Mouse (Mus musculus): Measurements from ENCODE around the gene Myo5c. TPM values are rescaled to one million over a fixed set of nuclear protein-coding genes. Genes with fewer than 3 reads are reported as not detected.

Myo5c gene
- polyA plus RNA-seq, 1 experiment: 1.2 TPM

- 85% methylated on average over 2 of the region's 2 CpGs for WGBS
- H3K4me3 ChIP-seq (replicated peaks; ENCODE audit: control insufficient read depth, low read depth, low read length): no peak overlapping the region
- TF ChIP-seq POLR2A (IDR thresholded peaks at IDR 0.05; ENCODE audit: borderline replicate concordance, control insufficient read depth, low read depth, low read length): no peak
- H3K4me1 ChIP-seq (ENCODE audit: control insufficient read depth, insufficient read depth, low read length): no peaks in the 10 kb centered on the region; the same call in 1 of the 2 replicates
- no peak overlapping the region for H3K27ac ChIP-seq (ENCODE audit: control insufficient read depth, insufficient read depth, low read depth, low read length, poor library complexity)
These were observed 21.6 kb upstream of the Myo5c start for GRCm38 (mm10) chr9:75210269-75210668.

DNA sequence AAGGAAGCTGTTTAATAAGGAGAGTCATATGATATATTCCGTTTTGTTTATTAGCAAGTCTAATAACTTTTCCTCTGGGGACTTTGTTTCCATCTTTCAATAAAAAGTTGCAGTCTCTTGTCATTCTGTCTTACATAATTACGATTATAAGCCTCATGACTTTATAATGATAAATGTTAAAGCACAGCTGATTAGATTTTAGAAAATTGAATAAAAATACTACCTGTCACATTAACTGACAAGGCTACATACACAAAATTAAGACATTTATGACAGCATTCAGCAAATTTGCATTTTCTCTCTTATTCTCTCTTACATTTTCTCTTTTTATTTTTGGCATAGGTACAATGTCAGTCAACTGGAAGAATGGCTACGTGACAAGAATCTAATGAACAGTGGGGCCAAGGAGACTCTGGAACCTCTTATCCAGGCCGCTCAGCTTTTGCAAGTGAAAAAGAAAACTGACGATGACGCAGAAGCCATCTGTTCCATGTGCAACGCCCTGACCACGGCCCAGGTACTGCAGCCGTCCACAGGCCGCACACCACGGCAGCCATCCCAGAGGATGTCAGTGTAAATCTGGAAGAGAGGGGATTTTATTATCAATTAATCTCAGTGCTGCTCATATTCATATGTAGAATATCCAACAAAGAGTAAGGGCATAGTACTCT is 16.9 kb upstream of the Myo5c start:
- H3K27ac ChIP-seq (ENCODE audit: control insufficient read depth, insufficient read depth, low read depth, low read length, poor library complexity): no peak overlapping the region
- H3K4me3 ChIP-seq (replicated peaks; ENCODE audit: control insufficient read depth, low read depth, low read length): no peak overlapping the region
- no peaks in the 10 kb centered on the region; the same call in 1 of the 2 replicates for H3K4me1 ChIP-seq (ENCODE audit: control insufficient read depth, insufficient read depth, low read length)
- WGBS: 89% methylated on average over 11 of the region's 11 CpGs
- TF ChIP-seq CTCF (IDR thresholded peaks at IDR 0.05; ENCODE audit: control insufficient read depth, insufficient read depth, low read length) (no peak), POLR2A (IDR thresholded peaks at IDR 0.05; ENCODE audit: borderline replicate concordance, control insufficient read depth, low read depth, low read length) (no peak)

GRCm38 (mm10) chr9:75219942-75220341 is 11.9 kb upstream of the Myo5c start:
- no peak overlapping the region for H3K4me3 ChIP-seq (replicated peaks; ENCODE audit: control insufficient read depth, low read depth, low read length)
- 81% methylated on average over 5 of the region's 5 CpGs for WGBS
- TF ChIP-seq CTCF (IDR thresholded peaks at IDR 0.05; ENCODE audit: control insufficient read depth, insufficient read depth, low read length): no peak
- TF ChIP-seq POLR2A (IDR thresholded peaks at IDR 0.05; ENCODE audit: borderline replicate concordance, control insufficient read depth, low read depth, low read length): no peak
- H3K4me1 ChIP-seq (ENCODE audit: control insufficient read depth, insufficient read depth, low read length): no peaks in the 10 kb centered on the region; the same call in 1 of the 2 replicates
- no peak overlapping the region for H3K27ac ChIP-seq (ENCODE audit: control insufficient read depth, insufficient read depth, low read depth, low read length, poor library complexity)

DNA sequence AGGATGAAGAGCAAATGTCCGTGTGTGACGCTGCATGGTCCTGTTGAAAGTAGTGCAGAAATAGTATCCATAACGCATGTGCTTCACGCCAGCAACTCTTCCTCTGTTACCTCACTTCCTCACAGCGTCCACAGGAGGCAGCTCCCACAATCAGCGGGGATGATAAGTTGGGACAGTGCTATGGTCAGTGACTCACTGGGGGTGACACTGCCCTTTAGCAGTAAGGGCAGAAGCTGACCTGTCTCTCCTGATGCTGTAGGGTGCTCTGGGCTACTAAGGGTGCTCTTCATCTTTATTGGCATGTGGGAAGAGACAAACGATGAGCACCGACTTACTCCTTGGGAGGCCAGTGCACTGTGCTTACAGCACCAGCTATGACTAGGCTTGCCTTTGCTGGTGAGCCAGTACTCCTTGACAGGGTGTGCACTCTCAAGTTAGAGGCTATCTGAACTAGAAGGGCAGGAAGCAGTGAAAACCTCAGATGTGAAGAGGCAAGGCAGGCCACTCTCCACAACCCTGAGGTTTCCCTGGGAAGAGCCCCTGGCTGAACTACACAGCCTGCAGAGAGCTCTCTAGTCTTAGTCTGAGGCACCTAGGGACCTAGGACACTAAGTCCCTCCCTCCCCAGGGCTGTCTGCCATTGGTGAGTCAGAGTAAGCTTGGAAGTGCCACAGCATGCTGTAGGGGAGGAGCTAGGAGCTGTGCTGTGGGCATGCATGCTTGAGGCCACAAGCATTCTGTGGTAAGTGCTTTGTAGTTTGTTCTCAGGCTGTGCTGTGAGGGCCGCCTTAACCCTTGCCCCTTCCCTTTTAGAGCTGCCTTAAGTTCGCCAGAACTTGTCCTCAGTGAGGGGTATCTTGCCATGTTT is 10.2 kb upstream of the Myo5c start:
- Histone ChIP-seq H3K27ac (ENCODE audit: control insufficient read depth, insufficient read depth, low read depth, low read length, poor library complexity) (no peak overlapping the region), H3K4me1 (ENCODE audit: control insufficient read depth, insufficient read depth, low read length) (no peaks in the 10 kb centered on the region), H3K4me3 (replicated peaks; ENCODE audit: control insufficient read depth, low read depth, low read length) (no peak overlapping the region)
- TF ChIP-seq CTCF (IDR thresholded peaks at IDR 0.05; ENCODE audit: control insufficient read depth, insufficient read depth, low read length) (no peak), POLR2A (IDR thresholded peaks at IDR 0.05; ENCODE audit: borderline replicate concordance, control insufficient read depth, low read depth, low read length) (no peak)
- WGBS: 50% methylated on average over 10 of the region's 10 CpGs

DNA sequence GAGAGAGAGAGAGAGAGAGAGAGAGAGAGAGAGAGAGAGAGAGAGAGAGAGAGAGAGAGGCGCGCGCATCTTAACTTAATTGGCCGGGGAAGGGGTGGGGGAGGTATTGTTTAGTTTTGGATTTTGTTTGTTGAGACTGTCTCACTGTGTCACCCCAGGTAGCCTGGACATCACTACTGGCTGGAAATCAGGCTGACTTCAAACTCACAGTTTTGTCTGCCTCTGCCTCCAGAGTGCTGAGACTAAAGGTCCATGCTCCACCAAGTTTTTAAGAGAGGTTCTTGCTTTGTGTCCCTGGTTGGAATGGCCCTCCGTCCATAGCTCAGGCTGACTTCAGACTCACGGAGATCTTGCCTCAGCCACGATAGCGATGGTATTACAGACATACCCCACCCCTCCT is 1.0 kb downstream of the Myo5c start:
- H3K27ac ChIP-seq (ENCODE audit: control insufficient read depth, insufficient read depth, low read depth, low read length, poor library complexity): no peak overlapping the region
- WGBS: 87% methylated on average over 8 of the region's 8 CpGs
- TF ChIP-seq POLR2A (IDR thresholded peaks at IDR 0.05; ENCODE audit: borderline replicate concordance, control insufficient read depth, low read depth, low read length) (no peak), CTCF (IDR thresholded peaks at IDR 0.05; ENCODE audit: control insufficient read depth, insufficient read depth, low read length) (no peak)
- no peaks in the 10 kb centered on the region for H3K4me1 ChIP-seq (ENCODE audit: control insufficient read depth, insufficient read depth, low read length)
- H3K4me3 ChIP-seq (replicated peaks; ENCODE audit: control insufficient read depth, low read depth, low read length): no peak overlapping the region

- Histone ChIP-seq H3K4me1 (ENCODE audit: control insufficient read depth, insufficient read depth, low read length) (no peaks in the 10 kb centered on the region), H3K27ac (ENCODE audit: control insufficient read depth, insufficient read depth, low read depth, low read length, poor library complexity) (no peak overlapping the region), H3K4me3 (replicated peaks; ENCODE audit: control insufficient read depth, low read depth, low read length) (no peak overlapping the region)
- WGBS: 68% methylated on average over 7 of the region's 7 CpGs
- TF ChIP-seq POLR2A (IDR thresholded peaks at IDR 0.05; ENCODE audit: borderline replicate concordance, control insufficient read depth, low read depth, low read length): no peak
- no peak for TF ChIP-seq CTCF (IDR thresholded peaks at IDR 0.05; ENCODE audit: control insufficient read depth, insufficient read depth, low read length)
These were observed 2.5 kb downstream of the Myo5c start for GRCm38 (mm10) chr9:75234271-75234741.

DNA sequence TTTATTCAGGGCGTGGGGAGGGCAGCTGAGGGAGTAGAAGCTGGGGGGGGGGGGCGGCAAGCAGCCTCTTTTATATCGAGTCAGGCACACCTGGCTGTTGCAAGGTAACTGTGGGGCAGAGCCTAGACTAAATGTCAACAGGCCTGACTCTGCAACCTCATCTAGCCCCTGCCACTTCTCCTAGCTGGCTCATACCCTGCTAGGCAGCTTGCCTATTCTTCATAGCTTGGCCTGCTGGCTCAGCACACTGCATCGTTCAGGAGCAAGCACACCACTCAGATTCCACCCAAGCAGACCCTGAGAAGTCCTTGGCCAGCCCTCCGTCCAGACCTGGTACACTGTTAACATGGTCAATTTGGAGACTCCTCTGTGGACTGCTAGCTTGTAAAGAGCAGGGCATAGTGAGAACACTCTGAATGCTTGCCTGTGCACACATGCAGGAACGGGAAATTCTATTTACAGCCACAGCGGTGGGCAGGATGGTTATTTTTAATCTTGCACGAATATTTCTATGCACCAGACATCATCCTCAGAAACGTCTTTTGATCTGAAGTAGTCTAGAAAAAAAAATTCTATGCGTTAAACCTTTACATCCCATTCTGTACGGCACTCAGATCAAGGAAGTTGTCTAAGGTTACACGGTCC is 3.3 kb downstream of the Myo5c start:
- TF ChIP-seq CTCF (IDR thresholded peaks at IDR 0.05; ENCODE audit: control insufficient read depth, insufficient read depth, low read length) (no peak), POLR2A (IDR thresholded peaks at IDR 0.05; ENCODE audit: borderline replicate concordance, control insufficient read depth, low read depth, low read length) (no peak)
- Histone ChIP-seq H3K4me3 (replicated peaks; ENCODE audit: control insufficient read depth, low read depth, low read length) (no peak overlapping the region), H3K27ac (ENCODE audit: control insufficient read depth, insufficient read depth, low read depth, low read length, poor library complexity) (no peak overlapping the region), H3K4me1 (ENCODE audit: control insufficient read depth, insufficient read depth, low read length) (no peaks in the 10 kb centered on the region)
- 50% methylated on average over 12 of the region's 12 CpGs for WGBS

DNA sequence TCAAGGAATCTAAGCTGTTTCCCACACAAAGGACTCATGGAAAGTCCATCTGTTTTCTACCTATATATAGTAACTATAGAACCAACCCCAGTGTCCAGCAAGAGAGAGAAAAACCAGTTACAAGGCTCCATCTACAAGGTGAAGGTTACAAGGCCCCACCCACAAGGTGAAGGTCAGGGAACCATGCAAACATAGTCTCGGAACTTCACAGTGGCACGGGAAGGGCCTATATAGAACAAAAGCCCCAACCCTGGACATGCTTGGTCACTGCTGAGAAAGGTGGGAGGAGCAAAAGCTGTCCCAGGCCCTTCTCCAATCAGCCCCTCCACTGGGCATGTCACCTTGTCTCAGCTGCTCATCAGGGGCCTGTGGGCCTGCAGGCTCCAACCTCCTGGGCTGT is 3.9 kb downstream of the Myo5c start:
- H3K27ac ChIP-seq (ENCODE audit: control insufficient read depth, insufficient read depth, low read depth, low read length, poor library complexity): no peak overlapping the region
- 76% methylated on average over 2 of the region's 2 CpGs for WGBS
- no peak for TF ChIP-seq POLR2A (IDR thresholded peaks at IDR 0.05; ENCODE audit: borderline replicate concordance, control insufficient read depth, low read depth, low read length)
- no peak for TF ChIP-seq CTCF (IDR thresholded peaks at IDR 0.05; ENCODE audit: control insufficient read depth, insufficient read depth, low read length)

More for the DNA sequence above, 3.9 kb downstream of the Myo5c start:
- Histone ChIP-seq H3K4me1 (ENCODE audit: control insufficient read depth, insufficient read depth, low read length) (no peaks in the 10 kb centered on the region), H3K4me3 (replicated peaks; ENCODE audit: control insufficient read depth, low read depth, low read length) (no peak overlapping the region)
